In genomic region chr17:13806016-13806415, GRCm38 (mm10) we compare ENCODE assay signal across 9 mouse cellular contexts. TPM values are rescaled to one million over a fixed set of nuclear protein-coding genes. Genes with fewer than 3 reads are reported as not detected.
"Had no signal": no experiment of that assay in that cellular context is flagged by ENCODE, and none has a peak within 500 bp of the region (broad histone marks: within the 10 kb centered on the region; RNA-seq: fewer than 3 reads in every experiment).

No protein-coding gene starts in this region.

- DNase-seq: lung, adult 2 months; lung, postnatal 14 days; lung, postnatal 36 days; right cerebral cortex, postnatal 14 days; thymus, adult 2 months; thymus, postnatal 25 days; thymus, postnatal 4 days had no signal

RNA-seq across cellular contexts. Expression of gene Tcte2, which starts 44.4 kb away (rescaled TPM):
- total RNA-seq: monocyte, adult 5-6 weeks; neutrophil, adult 5-6 weeks had no signal
